Mouse (Mus musculus): ENCODE measurements at regions not wholly inside any gene's neighbourhood (a gene's known extent, or its start where the extent isn't known, plus 50 kb on each side); places are given as distances from the start of the nearest gene placed in this dataset.

DNA sequence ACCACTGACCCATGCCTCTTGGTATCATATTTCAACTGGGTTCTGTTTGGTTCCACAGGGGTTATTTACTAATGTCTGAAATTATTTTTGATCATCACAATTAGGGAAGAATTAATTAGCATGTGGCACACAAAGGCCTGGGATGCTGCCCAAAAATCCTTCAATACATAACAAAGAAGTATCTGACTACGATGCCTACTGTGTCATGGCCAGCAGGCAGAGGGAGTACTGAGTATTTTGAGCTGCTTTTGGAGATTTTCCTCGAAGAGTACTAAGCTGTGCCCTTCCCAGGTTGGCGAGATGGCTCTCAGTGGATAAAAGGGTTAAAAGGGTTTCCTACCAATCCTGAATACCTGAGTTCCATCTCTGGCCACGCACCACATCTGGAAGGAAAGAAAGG, 478.5 kb downstream of the Tmtc2 start:
- no peak for ATAC-seq
- WGBS = 79% methylated on average over 4 of the region's 4 CpGs
- H3K4me3 ChIP-seq (ENCODE audit: low read depth, low read length) = no peak overlapping the region

GRCm38 (mm10) chr10:105076892-105077291, 497.4 kb downstream of the Tmtc2 start:
- H3K4me1 ChIP-seq (replicated peaks; ENCODE audit: control insufficient read depth, insufficient read depth, low read length) = no peaks in the 10 kb centered on the region
- no peak overlapping the region for H3K27ac ChIP-seq (ENCODE audit: low read depth, low read length)
- H3K27me3 ChIP-seq (replicated peaks; ENCODE audit: control insufficient read depth, insufficient read depth, low read length) = no peaks in the 10 kb centered on the region
- H3K36me3 ChIP-seq (ENCODE audit: control insufficient read depth, insufficient read depth) = no peaks in the 10 kb centered on the region
- H3K4me3 ChIP-seq (ENCODE audit: low read depth, low read length) = no peak overlapping the region
- H3K9me3 ChIP-seq (ENCODE audit: control insufficient read depth) = no peaks in the 10 kb centered on the region
- H3K9ac ChIP-seq (ENCODE audit: low read depth, low read length) = no peak overlapping the region
- 69% methylated on average over 2 of the region's 2 CpGs for WGBS
- no peak for TF ChIP-seq CTCF (IDR thresholded peaks at IDR 0.05; ENCODE audit: low read depth)
- ATAC-seq = no peak
- H3K4me2 ChIP-seq (replicated peaks; ENCODE audit: low read depth) = no peak overlapping the region

More for the DNA sequence above, 478.5 kb downstream of the Tmtc2 start:
- no peaks in the 10 kb centered on the region for H3K27me3 ChIP-seq (replicated peaks; ENCODE audit: control insufficient read depth, insufficient read depth, low read length)
- TF ChIP-seq CTCF (IDR thresholded peaks at IDR 0.05; ENCODE audit: low read depth) = no peak
- H3K36me3 ChIP-seq (ENCODE audit: control insufficient read depth, insufficient read depth) = no peaks in the 10 kb centered on the region
- H3K27ac ChIP-seq (ENCODE audit: low read depth, low read length) = no peak overlapping the region
- H3K9me3 ChIP-seq (ENCODE audit: control insufficient read depth) = no peaks in the 10 kb centered on the region
- no peak overlapping the region for H3K4me2 ChIP-seq (replicated peaks; ENCODE audit: low read depth)
- no peak overlapping the region for H3K9ac ChIP-seq (ENCODE audit: low read depth, low read length)
- no peaks in the 10 kb centered on the region for H3K4me1 ChIP-seq (replicated peaks; ENCODE audit: control insufficient read depth, insufficient read depth, low read length)

DNA sequence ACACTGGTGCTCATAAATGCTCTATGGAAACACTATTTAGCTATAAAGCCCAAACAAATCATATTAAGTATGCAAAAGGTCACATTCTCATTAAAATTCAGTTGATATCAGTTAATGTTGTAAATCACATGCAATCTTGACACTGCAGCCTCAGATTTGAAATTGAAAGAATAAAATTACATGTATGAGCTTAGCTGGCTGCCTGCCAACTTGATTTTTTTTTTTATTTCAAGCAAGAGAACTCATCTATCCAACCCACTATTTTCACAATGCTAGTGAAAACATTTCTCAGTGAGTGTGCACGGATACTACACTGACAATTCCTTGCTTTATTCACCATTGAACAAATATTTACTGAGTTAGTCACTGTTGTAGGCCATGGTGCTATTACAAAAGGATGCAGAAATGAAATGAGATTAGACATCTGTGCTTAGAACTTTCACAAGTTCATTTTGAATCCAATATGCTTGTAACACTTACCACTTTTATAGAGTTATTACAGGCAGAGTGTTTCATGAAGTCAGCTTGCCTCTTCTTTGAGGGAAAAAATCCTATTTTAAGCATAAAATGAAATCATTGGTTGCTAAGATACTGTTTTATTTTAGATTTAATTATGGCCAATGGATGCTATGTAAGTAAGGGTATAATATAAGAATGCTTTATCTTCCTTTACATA, 539.4 kb downstream of the Tmtc2 start:
- WGBS = 46% methylated on average over 1 of the region's 1 CpGs
- no peaks in the 10 kb centered on the region for H3K4me1 ChIP-seq (replicated peaks; ENCODE audit: control insufficient read depth, insufficient read depth, low read length)
- H3K27me3 ChIP-seq (replicated peaks; ENCODE audit: control insufficient read depth, insufficient read depth, low read length) = no peaks in the 10 kb centered on the region
- no peaks in the 10 kb centered on the region for H3K36me3 ChIP-seq (ENCODE audit: control insufficient read depth, insufficient read depth)
- ATAC-seq = no peak
- no peak overlapping the region for H3K4me3 ChIP-seq (ENCODE audit: low read depth, low read length)
- no peak overlapping the region for H3K27ac ChIP-seq (ENCODE audit: low read depth, low read length)
- TF ChIP-seq CTCF (IDR thresholded peaks at IDR 0.05; ENCODE audit: low read depth) = no peak
- no peak overlapping the region for H3K4me2 ChIP-seq (replicated peaks; ENCODE audit: low read depth)
- no peak overlapping the region for H3K9ac ChIP-seq (ENCODE audit: low read depth, low read length)
- no peaks in the 10 kb centered on the region for H3K9me3 ChIP-seq (ENCODE audit: control insufficient read depth)

DNA sequence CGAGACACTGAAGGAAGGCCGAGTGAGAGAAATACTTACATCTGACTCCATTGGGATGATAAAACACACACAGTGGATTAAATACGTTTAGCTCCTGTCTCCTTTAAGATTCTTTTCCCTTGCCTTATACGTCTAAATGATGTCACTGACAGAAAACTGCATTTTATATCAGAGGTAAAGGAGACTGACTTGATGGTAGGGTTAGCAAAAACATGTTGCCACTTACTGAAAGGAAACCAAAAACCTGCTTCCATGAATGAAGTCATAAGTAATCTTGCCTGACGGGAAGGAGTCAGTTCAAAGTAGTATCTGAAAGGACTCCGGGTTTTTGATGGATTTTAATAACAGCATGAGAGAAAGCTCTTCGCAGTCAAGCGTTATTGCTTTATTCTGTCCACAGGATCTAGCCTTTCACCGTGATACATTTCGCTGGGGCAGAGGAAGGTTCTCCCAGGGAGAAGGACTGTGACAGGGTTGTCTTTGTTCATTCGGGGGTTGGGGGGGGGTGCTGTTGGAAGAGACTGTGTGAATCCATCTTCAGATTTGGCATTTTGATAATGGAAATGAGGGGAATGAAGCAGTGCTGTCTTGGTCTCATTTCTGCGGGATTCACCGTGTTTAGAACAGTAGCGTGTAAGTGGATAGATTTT, 553.7 kb downstream of the Tmtc2 start:
- Histone ChIP-seq H3K4me2 (replicated peaks; ENCODE audit: low read depth) (no peak overlapping the region), H3K27ac (ENCODE audit: low read depth, low read length) (no peak overlapping the region), H3K4me1 (replicated peaks; ENCODE audit: control insufficient read depth, insufficient read depth, low read length) (no peaks in the 10 kb centered on the region), H3K4me3 (ENCODE audit: low read depth, low read length) (no peak overlapping the region), H3K9me3 (ENCODE audit: control insufficient read depth) (no peaks in the 10 kb centered on the region), H3K9ac (ENCODE audit: low read depth, low read length) (no peak overlapping the region), H3K36me3 (ENCODE audit: control insufficient read depth, insufficient read depth) (no peaks in the 10 kb centered on the region), H3K27me3 (replicated peaks; ENCODE audit: control insufficient read depth, insufficient read depth, low read length) (no peaks in the 10 kb centered on the region)
- 67% methylated on average over 14 of the region's 14 CpGs for WGBS
- ATAC-seq = no peak
- TF ChIP-seq CTCF (IDR thresholded peaks at IDR 0.05; ENCODE audit: low read depth) = no peak

GRCm38 (mm10) chr10:105019774-105020470, 554.3 kb downstream of the Tmtc2 start:
- 52% methylated on average over 11 of the region's 11 CpGs for WGBS
- no peak for TF ChIP-seq CTCF (IDR thresholded peaks at IDR 0.05; ENCODE audit: low read depth)
- H3K4me2 ChIP-seq (replicated peaks; ENCODE audit: low read depth) = no peak overlapping the region
- H3K4me1 ChIP-seq (replicated peaks; ENCODE audit: control insufficient read depth, insufficient read depth, low read length) = no peaks in the 10 kb centered on the region
- H3K27ac ChIP-seq (ENCODE audit: low read depth, low read length) = no peak overlapping the region
- H3K4me3 ChIP-seq (ENCODE audit: low read depth, low read length) = no peak overlapping the region
- ATAC-seq = no peak
- no peaks in the 10 kb centered on the region for H3K36me3 ChIP-seq (ENCODE audit: control insufficient read depth, insufficient read depth)
- no peak overlapping the region for H3K9ac ChIP-seq (ENCODE audit: low read depth, low read length)
- no peaks in the 10 kb centered on the region for H3K27me3 ChIP-seq (replicated peaks; ENCODE audit: control insufficient read depth, insufficient read depth, low read length)
- no peaks in the 10 kb centered on the region for H3K9me3 ChIP-seq (ENCODE audit: control insufficient read depth)
